Mouse (Mus musculus) skeletal muscle tissue, postnatal 0 days (tissue): ENCODE data around the gene Palm3. TPM values are rescaled to one million over a fixed set of nuclear protein-coding genes. Genes with fewer than 3 reads are reported as not detected.

ENCODE experiments used
- microRNA counts: library from miRNA; unstranded; fragments of <30 nt; microRNA quantifications from one replicate; lab custom pipeline; 2015
- microRNA-seq, 2 experiments: library from miRNA; unstranded; fragments of <30 nt; microRNA quantifications; one replicate each; pipeline ENCODE4; 2016
- polyA plus RNA-seq: library from polyadenylated mRNA; unstranded; fragments of >200 nt; fragmentation: Nextera tagmentation; extraction: Ambion mirVana; gene quantifications from 2 replicates; pipeline ENCODE4 v1.2.1, GENCODE M21; 2015

Gene Palm3
- polyA plus RNA-seq = 3.7 and 3.8 TPM in 2 replicates

GRCm38 (mm10) chr8:84021096-84021495 lies at the start of gene Palm3:
TSS of gene Palm3 (plus strand) at chr8:84021471.

DNA sequence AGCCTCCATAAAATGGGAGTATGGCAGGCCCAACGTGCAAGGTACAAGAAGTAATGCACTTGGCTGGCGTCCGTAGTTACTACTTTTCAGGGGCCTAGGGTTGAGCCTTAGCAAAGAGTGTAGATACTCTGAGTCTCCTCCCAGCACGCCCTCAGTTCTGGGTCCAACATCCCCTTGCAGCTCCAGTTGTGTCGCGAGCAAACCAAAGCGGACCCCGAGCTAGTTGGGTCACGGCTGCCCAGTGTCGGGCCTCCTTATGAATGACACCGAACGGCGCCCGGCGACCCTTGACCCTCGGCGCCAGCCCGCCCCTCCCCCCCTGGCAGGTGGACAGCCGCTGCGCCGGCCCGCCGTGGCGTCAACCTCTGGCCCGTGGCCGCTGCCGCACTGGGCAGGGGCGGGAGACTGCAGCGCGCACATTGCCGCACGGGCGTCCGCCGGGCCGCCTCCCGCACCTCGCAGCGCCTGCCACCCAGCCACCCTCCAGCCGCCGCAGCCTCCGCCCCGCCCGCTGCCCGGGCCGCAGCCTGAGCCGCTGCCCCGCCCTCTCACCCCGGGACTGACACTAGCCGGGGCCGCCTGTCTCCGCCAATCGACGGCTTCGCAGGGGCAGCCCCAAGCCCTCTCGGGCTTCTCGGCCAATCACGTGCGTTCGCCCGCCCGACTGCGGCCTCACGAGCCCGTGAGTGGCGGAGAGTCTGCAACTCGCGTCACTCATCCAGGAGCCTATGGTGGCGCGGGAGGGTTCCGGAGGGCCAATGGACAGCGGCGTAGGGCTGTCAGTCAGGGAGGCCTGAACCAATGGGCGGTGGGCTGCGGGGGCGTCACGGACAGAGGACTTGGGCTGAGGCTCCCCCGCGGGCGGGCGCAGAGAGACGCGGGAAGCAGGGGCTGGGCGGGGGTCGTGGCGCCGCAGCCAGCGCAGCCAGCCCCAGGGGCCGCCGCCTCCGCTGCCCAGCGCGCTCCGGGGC lies 48.8 kb upstream of the Palm3 start, which contains the start of gene Prkaca:
Gene Prkaca (plus strand): TSS at position 844 of the 971 bp plus-strand sequence.

DNA sequence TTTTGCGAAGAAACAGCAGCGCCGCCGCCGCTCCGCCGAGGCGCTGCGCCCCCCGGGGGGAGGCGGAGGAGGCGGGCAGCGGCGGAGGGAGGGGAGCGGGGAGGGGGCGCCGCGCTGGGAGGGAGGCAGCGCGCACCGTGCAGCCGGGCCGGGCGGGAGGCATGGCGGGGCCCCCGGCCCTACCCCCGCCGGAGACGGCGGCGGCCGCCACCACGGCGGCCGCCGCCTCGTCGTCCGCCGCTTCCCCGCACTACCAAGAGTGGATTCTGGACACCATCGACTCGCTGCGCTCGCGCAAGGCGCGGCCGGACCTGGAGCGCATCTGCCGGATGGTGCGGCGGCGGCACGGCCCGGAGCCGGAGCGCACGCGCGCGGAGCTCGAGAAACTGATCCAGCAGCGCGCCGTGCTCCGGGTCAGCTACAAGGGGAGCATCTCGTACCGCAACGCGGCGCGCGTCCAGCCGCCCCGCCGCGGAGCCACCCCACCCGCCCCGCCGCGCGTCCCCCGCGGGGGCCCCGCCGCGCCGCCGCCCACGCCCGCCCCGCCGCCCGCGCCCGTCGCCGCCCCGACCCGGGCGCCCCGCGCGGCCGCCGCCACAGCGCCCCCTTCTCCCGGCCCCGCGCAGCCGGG lies 23.6 kb upstream of the Palm3 start, which contains the start of gene Samd1:
Gene Samd1 (plus strand): TSS at position 162 of the 631 bp plus-strand sequence.

DNA sequence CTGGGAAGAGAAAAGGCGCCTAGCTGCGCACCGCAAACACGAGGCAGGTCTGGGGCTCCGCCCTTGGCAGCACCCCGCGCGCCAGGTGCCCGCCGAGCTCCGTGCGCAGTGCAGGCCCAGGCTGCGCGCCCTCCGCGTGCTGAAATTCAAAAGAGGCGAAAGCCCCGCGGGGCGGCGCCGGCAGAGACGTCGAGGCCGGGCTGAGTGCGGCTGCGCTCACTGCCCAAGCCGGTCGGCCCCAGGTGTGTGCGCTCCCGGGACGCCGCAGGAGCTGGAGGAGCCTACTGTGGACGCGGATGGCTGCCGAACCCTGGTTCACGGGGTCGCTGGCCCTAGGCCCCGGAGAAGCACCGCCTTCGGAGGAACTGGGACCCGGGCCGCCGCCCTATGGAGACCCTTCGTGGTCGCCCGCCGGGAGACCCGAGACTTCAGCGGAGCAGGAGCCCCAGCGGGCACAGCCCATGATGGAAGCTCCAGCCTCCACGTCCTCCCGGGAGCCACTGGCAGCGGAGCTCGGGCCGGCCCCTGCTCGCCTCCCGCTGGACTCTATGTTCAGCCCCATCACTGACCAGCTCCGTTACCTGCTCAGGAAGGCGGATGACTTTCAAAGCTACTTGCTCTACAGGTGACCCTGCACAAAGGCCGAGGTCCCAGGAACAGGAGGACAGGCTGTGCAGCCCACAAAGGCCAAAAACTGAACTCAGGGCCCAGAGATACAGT lies 19.8 kb upstream of the Palm3 start, which contains the start of gene 1700067K01Rik:
Gene 1700067K01Rik (plus strand): TSS at position 222 of the 720 bp plus-strand sequence.

DNA sequence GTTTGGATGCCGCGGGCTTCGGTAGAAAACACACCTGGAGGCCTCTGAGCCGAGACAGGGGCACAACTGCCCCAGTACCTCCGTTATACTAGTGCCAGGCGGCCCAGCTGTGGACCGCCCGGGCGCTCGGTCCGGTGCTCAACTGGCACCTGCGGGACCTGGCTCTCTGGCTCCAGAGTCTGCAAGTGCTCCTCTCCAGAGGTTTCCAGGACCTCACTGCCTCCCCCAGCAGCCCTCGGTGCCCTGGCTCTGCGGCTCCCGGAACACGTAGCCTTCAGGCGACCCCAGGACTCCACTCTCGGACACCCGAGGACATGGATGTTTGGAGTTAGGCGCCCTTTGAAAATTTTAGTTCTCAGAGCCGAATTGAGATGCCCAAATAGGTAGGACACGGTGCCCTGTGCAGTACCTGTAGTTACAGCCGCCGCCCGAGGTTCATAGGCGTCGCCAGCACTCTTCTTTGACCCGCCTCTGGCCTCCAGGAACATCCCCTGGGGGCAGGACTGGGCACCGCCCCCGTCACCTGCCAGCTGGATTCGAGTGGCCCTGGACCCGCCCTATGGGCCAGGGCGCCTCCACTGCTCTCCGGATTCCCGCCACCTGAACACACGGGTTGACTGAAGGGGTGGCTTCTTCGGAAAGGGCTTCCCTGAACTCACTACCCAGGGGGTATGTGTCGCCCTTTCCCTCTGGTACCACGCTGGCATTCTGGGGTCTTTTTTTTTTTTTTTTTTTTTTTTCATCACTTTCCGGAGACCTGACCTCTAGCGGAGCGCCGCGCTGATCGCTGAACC lies 9.4 kb upstream of the Palm3 start, which contains the start of gene 2210011C24Rik:
Gene 2210011C24Rik (minus strand): TSS at position 467 of the 794 bp plus-strand sequence.

GRCm38 (mm10) chr8:84042066-84042947 lies 21.0 kb downstream of the Palm3 start, which contains the start of gene Il27ra:
TSS of gene Il27ra (minus strand) at chr8:84042589.

GRCm38 (mm10) chr8:84044900-84045299 lies 23.6 kb downstream of the Palm3 start, which contains the start of gene Rln3:
TSS of gene Rln3 (minus strand) at chr8:84045000.

DNA sequence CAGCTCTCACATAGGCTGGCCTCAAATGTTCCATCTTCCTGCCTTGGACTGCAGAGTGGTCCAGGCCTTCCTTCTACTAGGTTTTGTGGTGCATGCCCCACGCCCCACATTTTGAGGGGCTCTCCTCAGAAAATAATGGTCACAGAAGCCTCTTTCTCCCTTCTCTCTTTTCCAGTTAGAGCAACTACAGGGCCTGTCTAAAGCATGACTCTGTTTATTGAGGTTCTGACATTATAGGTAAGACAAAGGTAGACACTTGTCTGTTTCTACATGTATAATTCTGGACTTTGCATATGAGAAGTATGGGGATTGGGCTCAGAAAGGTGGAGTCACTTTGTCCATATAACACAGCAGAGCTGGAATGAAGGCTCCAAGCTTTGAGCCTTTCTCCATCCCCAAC lies 43.8 kb downstream of the Palm3 start, which contains the start of gene Gm10643:
Gene Gm10643 (minus strand): TSS at position 101 of the 400 bp plus-strand sequence.

GRCm38 (mm10) chr8:84066291-84066930 lies 45.1 kb downstream of the Palm3 start, which contains the start of gene Rfx1:
TSS of gene Rfx1 (plus strand) at chr8:84066834.

MicroRNAs within 50 kb of the gene (microRNA counts, 519-probe panel; counts per million panel counts)
- microRNA mmu-miR-1199 (lab: Ali Mortazavi, UCI) = 296 counts per million, percentile 58 among the panel's probes with 10 or more counts

Small RNA genes lying within 50 kb of the gene (microRNA-seq; reads per million reads assigned to microRNA genes)
- gene Mir1199 (0 to 0.21 reads per million in 2 experiments), gene Mir8111 (1.5 to 1.7 reads per million in 2 experiments)

Other genes starting within 250 kb of the Palm3 start
- 3.8 and 3.9 TPM in 2 replicates for gene Adgrl1, start 121.4 kb upstream of the Palm3 start, polyA plus RNA-seq
- gene Gm10644, start 66.3 kb upstream of the Palm3 start, polyA plus RNA-seq = 0.18 and 0.30 TPM in 2 replicates
- 21.6 and 22.8 TPM in 2 replicates for gene Asf1b, start 66.0 kb upstream of the Palm3 start, polyA plus RNA-seq
- 1,055 and 1,139 TPM in 2 replicates for gene Prkaca, start 48.5 kb upstream of the Palm3 start, polyA plus RNA-seq
- 2.9 and 3.0 TPM in 2 replicates for gene Samd1, start 23.8 kb upstream of the Palm3 start, polyA plus RNA-seq
- gene 1700067K01Rik, start 20.0 kb upstream of the Palm3 start, polyA plus RNA-seq = 0.83 and 0.86 TPM in 2 replicates
- 1.5 and 1.6 TPM in 2 replicates for gene 2210011C24Rik, start 9.3 kb upstream of the Palm3 start, polyA plus RNA-seq
- gene Il27ra, start 21.1 kb downstream of the Palm3 start, polyA plus RNA-seq = 0.56 and 0.69 TPM in 2 replicates
- not detected in 2 replicates for gene Rln3, start 23.5 kb downstream of the Palm3 start, polyA plus RNA-seq
- 1.1 and 1.2 TPM in 2 replicates for gene Gm10643, start 43.7 kb downstream of the Palm3 start, polyA plus RNA-seq
- 2.8 and 3.0 TPM in 2 replicates for gene Rfx1, start 45.4 kb downstream of the Palm3 start, polyA plus RNA-seq
- gene Dcaf15, start 83.3 kb downstream of the Palm3 start, polyA plus RNA-seq = 2.7 and 3.4 TPM in 2 replicates
- 0.13 TPM in 1 of 2 replicates, not detected in the other for gene Podnl1, start 104.5 kb downstream of the Palm3 start, polyA plus RNA-seq
- 11.4 TPM in 2 replicates for gene Cc2d1a, start 126.5 kb downstream of the Palm3 start, polyA plus RNA-seq
- 0.61 and 0.62 TPM in 2 replicates for gene 4930432K21Rik, start 126.6 kb downstream of the Palm3 start, polyA plus RNA-seq
- 1.6 and 3.2 TPM in 2 replicates for gene Nanos3, start 163.7 kb downstream of the Palm3 start, polyA plus RNA-seq
- gene Zswim4, start 215.6 kb downstream of the Palm3 start, polyA plus RNA-seq = 4.1 and 4.4 TPM in 2 replicates
- gene D8Ertd738e, start 228.2 kb downstream of the Palm3 start, polyA plus RNA-seq = 351 and 357 TPM in 2 replicates
- gene Mri1, start 235.9 kb downstream of the Palm3 start, polyA plus RNA-seq = 47.7 and 50.2 TPM in 2 replicates
- gene Ccdc130, start 248.9 kb downstream of the Palm3 start, polyA plus RNA-seq = 9.9 and 14.3 TPM in 2 replicates